Mouse (Mus musculus) cerebellum, adult 11 months (tissue): ENCODE measurements at regions not wholly inside any gene's neighbourhood (a gene's known extent, or its start where the extent isn't known, plus 50 kb on each side); places are given as distances from the start of the nearest gene placed in this dataset.

Experiments
- DNase-seq: peaks from one replicate; pipeline ENCODE4 v3.0.0; 2022

- no peak for DNase-seq
Measured at GRCm38 (mm10) chr15:61241741-61242140, 318.9 kb upstream of the A1bg start.

DNA sequence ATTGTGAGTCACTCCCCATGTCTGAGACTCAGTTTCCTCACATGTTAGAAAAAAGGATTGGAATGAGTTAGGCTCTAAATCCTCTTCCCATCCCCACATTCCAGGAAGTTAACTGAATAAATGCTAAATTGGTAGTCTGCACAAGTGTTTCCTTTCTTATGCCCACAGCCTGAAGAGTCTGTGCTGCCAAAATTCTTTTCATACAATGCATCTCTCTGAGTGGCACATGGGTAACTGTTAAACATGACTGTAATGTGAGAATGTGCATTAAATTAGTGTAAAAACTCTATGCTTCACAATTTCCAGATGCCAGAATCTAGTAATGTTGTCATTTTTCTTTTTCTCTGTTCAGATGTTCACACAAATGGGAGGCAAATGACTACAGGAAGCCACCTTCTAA, 317.5 kb upstream of the A1bg start:
- DNase-seq, result no peak

DNA sequence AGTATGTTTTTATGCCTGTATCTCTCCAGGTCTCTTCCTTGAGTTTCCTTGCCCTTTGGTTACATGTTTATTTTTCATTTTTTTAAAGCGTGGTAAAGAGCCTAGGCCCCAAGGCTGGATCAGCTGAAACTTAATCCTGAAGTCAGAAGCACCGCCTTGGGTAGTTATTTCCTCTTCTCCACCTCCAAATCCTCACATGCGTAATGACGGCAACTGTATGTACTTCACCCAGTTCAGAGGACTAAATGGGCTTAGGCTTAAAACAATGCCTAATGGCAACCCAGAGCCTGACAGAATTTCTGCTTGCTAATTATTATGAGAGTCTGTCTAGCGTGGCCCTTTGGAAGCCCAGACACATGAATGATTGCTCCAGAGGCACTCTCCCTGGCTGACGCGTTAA, 316.6 kb upstream of the A1bg start:
- DNase-seq, result no peak

- no peak for DNase-seq
Measured at GRCm38 (mm10) chr15:61238996-61239395, 316.2 kb upstream of the A1bg start.

DNA sequence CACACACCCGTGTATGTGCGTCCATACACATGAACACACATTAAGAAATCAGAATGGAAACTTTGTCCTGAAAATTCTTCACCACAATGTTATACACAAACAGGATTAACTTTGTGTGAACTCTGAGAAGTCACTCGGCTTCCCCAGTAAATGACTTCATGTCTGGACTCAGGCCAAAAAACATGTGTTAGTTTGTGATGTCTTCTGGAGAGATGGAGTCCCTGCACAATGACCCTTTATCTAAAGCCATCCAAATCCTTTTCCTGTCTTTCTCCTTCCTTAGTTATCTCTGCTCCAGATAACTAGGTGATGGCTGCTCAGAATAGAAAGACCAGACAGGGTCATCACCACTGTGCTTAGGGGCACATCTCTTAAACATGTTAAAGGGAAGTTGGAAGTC, 306.8 kb upstream of the A1bg start:
- DNase-seq, result no peak

DNA sequence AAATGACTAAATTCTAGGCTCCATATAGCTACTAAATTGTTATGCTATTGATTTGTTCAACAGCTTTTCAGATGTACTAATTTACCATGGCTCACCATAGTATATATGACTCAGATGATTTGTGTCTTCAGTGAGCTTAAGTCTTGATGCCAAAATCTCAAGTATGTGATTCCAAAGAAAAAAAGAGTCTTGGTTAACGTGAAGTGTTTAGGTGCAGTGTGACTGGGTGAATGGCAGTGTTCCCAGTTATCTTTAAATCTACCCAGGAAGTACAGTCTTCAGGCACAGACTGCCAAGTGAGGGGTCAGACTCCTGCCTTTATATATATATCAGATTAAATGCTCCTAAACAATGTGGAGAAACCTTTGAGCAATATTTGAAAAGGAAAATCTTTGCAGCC, 300.1 kb upstream of the A1bg start:
- no peak for DNase-seq

DNA sequence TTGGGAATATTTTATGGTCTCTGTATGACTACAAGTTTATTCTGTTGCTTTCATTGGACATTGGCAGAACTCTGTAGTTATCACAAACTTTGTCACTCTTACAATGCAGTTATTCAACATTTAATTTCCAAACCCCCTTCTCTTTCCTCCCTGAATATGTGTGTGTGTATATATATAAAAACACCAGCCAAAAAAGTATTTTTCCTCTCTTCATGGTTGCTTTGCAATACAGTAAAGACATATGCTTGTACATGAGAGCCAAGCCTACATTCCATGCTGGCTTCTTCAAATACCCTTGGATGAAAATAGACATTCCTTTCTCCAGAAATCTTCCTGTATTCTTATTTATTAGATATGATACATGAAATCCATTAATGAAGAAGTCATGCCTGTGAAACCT, 287.3 kb upstream of the A1bg start:
- DNase-seq, result no peak

DNA sequence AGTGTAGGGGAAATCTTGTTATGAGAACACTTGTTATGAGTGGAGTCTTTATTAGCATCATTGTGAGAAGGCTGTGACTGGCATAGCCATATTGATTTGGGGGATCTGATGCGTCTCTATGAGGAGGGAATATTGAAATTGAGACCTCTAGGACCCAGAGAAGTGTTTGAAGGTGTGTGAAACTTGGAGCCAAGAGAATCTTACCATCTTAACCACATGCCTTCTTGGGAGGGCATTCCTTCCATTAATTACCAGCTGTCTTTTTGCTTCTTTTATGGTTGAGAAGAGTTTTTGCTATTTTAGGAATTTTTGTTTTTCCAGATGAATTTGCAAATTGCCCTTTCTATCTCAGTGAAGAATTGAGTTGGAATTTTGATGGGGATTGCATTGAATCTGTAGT, 267.2 kb upstream of the A1bg start:
- DNase-seq, result no peak

DNA sequence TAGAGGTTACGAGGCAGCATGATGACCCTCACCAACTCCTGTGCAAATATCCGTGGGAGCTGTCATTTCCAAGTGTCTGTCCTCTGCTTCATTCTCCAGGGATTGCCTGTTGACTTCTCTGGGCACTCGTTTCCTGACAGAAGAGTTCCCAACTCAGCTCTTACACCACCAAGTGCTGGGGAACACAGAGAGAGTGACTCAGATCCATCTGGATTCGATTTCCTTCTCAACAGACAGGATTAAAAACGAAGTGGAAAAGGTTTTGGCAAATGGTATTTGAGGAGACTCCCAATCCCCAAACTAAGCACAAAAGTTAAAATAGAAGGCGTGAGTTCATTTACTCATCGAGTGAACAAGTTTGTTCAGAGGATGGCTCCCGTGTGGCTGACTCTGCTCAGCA, 266.7 kb upstream of the A1bg start:
- DNase-seq, result no peak

DNA sequence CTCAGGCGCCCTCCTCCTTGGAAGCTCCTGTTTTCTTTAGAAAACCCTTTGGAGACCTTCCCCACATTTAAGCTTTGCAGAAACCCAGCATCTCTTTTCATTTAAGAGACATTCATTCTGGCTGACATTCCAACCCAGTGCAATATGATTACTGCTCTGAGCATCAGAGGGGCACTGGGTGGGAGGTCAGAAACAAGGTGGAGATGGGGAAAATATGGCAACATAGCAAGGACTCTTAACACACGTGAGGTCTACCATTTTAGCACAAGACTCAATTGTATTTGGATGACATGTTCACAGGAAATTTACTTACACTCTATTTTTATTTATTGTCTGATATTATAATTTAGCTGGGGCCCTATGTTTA, 261.8 kb upstream of the A1bg start:
- no peak for DNase-seq

- no peak for DNase-seq
Measured at GRCm38 (mm10) chr15:61183751-61184596, 261.2 kb upstream of the A1bg start.

DNA sequence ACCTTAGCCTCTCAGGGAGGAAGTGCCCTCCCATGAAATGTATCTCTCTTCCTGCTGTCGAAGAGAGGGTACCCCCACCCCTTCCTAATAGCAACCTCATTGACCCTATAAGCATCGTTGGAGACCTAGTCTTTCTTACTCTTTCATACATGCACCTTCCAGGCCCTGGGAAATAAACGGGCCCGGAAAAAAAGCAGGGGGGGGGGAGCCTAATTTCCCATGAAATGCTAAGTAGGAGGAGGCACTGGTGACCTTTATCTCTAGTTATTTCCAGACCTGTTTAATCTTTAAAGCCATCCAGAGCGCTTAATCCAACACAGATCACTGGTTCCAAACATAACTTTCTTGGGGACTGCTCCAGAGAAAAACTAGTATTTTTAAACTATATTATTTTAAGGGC, 260.5 kb upstream of the A1bg start:
- no peak for DNase-seq

GRCm38 (mm10) chr15:61168842-61169416, 246.1 kb upstream of the A1bg start:
- no peak for DNase-seq

DNA sequence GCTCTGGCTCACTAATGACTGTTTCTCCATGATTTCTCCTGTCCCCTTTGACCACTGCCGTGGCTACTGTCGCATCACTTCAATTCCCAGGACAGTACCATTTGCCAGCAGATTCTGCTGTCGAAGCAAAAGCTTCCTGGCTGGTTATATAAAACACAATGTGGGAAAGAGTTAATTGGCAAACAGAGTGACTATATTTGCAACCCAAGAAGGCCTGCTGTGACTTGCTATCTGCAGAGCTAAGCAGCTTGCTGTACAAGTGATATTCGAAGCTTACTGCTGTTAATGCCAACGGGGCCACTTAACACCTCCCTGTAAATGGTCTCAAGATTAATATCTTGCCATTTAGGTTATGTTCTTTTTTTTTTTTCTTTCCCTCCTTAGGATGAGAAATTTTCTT, 242.2 kb upstream of the A1bg start:
- no peak for DNase-seq

- no peak for DNase-seq
Measured at GRCm38 (mm10) chr15:61161397-61161796, 238.6 kb upstream of the A1bg start.

DNA sequence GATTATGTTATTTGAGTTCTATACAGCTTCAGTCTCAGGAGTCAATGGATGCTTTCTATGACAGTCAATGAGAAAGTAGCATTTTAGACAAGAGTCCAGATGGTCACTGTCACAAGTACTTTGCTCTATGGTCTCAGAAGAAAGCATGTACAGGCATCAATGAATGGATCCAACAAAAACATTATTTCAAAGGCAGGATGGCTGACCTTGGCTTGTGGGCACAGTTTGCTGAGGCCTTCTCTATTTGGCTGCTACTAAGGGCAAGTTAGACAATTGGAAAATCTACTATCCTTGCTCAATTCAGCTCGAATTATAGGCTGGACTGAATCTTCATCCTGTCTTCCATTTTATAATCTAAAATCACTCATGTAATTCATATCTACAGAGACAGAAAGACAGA, 237.9 kb upstream of the A1bg start:
- no peak for DNase-seq

DNA sequence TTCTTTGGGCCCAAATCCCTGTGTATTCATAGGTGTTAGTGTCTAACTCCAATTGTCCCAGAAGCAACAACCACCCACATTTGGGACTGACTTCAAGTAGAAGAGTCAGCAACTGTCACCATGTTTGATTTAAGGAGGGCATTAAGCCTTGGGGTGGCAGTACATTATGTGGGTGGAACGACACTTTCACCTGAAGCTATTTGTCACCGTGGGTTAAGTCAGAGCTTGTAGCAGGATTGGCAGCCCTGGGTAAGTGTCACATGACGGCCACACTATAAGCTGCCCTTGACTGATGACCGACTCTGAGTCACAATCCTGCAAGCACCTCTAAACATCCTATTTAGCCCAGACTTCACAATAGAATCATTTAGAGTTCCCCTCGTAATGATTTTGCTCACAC, 236.7 kb upstream of the A1bg start:
- DNase-seq, result no peak

- DNase-seq, result no peak
Measured at GRCm38 (mm10) chr15:61158041-61158545, 235.3 kb upstream of the A1bg start.

- DNase-seq, result peak; percentile 72
Measured at GRCm38 (mm10) chr15:61157543-61157942, 234.7 kb upstream of the A1bg start.

DNA sequence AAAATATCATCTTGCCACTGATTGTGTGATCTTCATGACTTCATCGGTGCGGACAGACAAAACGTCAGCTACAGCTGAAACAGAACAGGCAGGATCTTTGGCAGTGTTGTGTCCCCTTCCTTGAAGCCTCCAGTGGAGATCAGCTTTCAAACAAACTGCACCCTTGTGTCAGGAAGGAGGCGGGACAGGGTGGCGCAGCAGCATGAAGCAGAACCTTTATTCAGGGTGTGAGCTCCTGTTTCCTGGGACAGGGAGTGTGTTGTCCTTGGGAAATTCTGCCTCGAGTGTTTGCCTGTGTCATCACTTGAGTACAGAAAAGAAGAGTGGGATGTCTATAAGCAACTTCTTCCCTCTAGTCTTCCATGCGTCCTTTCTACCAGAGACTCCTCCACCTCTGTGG, 232.7 kb upstream of the A1bg start:
- no peak for DNase-seq

- no peak for DNase-seq
Measured at GRCm38 (mm10) chr15:61154166-61154565, 231.4 kb upstream of the A1bg start.

DNA sequence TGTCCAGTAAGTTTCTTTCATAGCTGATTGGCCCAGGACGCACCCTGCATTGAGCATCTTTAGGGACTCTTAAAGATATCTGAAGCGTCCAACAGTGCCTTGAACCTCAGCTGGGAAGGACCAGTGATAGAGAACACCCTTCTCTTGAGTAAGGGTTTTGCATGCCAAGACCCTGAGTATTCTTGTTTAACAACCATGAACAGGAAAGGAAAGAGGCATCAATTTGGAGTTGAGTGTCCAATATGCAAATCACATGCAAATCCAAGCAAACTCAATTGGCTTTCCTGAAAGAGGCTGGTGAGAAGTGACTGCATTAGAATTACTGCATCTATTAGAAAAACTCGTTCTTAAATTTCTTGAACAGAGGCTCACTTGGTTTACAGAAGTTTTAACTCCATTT, 220.0 kb upstream of the A1bg start:
- DNase-seq, result no peak

DNA sequence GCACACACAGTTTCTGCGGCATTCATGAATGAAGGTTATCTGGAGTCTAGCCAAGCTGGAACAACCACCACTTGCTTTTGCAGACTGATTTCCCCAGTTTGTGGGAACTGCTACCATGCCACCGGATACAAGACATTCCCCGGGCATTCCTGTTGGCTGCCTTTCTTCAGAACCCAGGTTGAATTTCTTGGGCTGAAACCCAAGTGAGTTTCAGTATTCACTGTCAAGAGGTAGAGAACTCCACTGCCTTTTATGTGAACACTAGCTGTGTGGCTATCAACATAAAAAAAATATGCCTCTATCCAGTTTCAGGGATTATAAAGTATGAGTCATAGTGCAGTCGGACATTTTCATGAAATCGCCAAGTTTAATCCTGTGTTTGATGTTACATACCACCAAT, 216.3 kb upstream of the A1bg start:
- no peak for DNase-seq

GRCm38 (mm10) chr15:61136781-61137180, 214.0 kb upstream of the A1bg start:
- DNase-seq, result no peak

DNA sequence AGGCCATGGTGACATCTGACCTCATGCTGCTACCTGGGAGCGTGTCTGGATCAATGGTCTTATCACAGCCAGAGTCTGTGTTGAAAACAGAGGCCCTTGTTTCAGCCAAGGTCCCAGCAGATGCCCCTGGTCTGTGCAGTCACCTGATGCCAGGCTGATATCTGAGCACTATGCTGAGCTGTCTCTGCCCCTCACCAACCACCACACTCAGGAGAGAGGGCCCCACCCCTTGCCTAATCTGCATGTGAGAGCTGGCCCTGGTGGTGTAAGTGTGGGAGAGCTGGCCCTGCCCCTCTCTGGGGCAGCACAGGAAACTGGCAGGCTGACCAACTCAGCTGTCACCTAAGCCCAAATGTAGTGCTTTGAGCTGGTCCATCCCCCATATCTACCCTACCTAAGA, 210.5 kb upstream of the A1bg start:
- DNase-seq, result no peak
